Mouse (Mus musculus) cortical plate, adult 2 months (tissue): Measurements from ENCODE around the gene Tcp10b.
"Not testable (repeated sequence)": the region's sequence is repeated elsewhere in the genome, so short reads cannot be mapped to it uniquely, and the experiment has no call there.

Experiments used
- CTCF ChIP-seq: fragments of 200-500 bp; IDR thresholded peaks from 2 replicates; pipeline ENCODE4 v1.5.1; 2011; ENCODE audit warnings: mild to moderate bottlenecking, control low read depth, low read length; ENCODE audit not compliant: insufficient read depth; ENCODE audit errors: extremely low read depth
- POLR2A ChIP-seq: fragments of 200-500 bp; IDR thresholded peaks from 2 replicates; pipeline ENCODE4 v1.6.1; 2011; ENCODE audit warnings: mild to moderate bottlenecking, low read length, control low read depth; ENCODE audit not compliant: insufficient read depth; ENCODE audit errors: extremely low read depth

DNA sequence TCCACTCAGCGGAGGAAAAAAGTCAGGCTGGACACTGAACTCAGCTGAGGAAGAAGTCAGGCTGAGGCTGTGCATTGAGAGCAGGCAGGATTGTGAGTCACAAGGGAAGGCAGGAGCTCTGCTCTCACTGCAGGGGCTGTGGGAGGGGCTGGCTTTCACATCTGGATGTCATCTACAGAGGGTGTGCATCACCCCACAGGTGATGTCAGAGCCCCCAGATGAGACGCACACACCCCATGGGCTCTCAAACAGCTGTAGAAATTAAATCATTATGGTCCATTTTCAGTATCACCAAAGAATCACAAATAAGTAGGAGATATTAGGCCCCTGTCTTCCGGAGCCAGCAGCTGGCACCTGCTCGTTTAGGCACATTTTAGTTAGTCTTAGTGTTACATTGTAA is 70.8 kb downstream of the Tcp10b start, which contains the start of gene Unc93a:
- not testable (repeated sequence) for TF ChIP-seq CTCF, POLR2A
